Mouse (Mus musculus) spleen, postnatal 0 days (tissue): ENCODE results near the gene Btrc. TPM values are rescaled to one million over a fixed set of nuclear protein-coding genes. Genes with fewer than 3 reads are reported as not detected.

Experiments
- polyA plus RNA-seq: library from polyadenylated mRNA; unstranded; fragments of >200 nt; fragmentation: Nextera tagmentation; extraction: Ambion mirVana; gene quantifications from 2 replicates; pipeline ENCODE4 v1.2.1, GENCODE M21; 2015

Btrc gene
- polyA plus RNA-seq = 40.9 and 44.4 TPM in 2 replicates

DNA sequence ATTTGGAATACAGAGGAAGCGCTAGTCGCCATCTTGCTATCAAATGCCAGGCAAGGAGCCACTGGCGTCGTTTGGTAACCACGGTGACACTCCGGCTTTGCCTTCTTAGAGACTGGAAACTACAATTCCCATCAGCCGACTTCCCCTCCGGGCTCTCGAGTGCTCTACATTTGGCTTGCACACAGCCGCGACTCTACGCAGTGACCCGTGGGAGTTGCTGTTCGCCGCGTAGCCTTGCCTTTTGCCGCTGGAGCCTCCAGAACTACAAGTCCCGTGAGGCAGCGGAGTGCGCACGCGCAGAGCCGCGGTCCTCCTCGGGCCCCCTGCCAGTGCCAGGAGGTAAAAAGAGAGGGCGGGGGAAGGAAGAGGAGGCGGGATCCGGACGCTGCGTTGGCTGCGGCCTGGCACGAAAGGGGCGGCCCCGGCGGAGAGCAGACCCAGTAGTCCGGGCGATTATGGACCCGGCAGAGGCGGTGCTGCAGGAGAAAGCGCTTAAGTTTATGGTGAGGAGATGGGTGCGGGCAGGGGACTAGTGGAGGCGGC, at the start of gene Btrc:
Gene Btrc, plus strand, starts transcription at position 351 of the 543 bp plus-strand sequence.

DNA sequence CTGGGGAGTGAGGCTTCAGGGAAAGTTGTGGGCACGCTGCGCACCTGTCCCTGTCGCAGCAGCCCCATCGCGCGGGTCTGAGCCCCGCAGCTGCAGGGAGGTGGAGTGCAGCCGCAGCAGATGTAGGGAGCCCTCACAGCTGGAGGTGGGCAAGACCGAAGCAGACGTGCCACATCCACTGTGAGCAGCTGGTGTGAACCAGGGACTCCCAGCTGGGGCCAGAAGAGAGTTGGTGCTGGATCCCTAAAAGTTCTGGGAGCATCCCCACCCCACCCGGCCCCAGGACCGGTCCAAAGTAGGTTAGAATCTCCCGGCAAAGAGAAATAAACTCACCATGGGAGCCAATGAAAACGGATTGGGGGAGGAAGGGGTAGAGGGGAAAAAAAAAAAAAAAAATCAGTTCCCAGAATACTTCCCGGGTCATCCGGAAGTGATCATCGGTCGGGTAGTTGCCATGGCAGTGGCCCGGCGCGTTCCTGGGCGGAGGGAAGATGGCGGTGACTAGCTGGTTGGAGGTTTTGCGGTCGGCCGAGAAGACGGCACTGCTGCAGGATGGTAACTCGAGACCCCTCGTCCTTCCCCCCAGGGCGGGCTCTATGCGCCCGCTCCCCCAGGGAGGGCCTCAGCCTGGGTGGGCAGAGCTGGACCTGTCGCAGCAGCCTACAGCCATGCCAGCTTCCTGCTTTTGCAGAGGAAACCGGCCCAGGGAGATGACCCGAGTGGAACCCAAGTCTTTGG, 196.8 kb downstream of the Btrc start, which contains the start of the genes Poll and Gm17018:
Gene Poll, minus strand, starts transcription at position 379 of the 738 bp plus-strand sequence.
Gene Gm17018, plus strand, starts transcription at position 463 of the 738 bp plus-strand sequence.

Other genes starting within 250 kb of the Btrc start
- gene Tlx1, start 213.1 kb upstream of the Btrc start, polyA plus RNA-seq = 17.7 and 27.7 TPM in 2 replicates
- gene Lbx1, start 127.9 kb upstream of the Btrc start, polyA plus RNA-seq = not detected in 2 replicates
- gene Poll, start 196.8 kb downstream of the Btrc start, polyA plus RNA-seq = 4.7 and 6.3 TPM in 2 replicates
- gene Gm17018, start 196.9 kb downstream of the Btrc start, polyA plus RNA-seq = 22.5 and 25.9 TPM in 2 replicates